Mouse (Mus musculus) ES-Bruce4 (cell line): ENCODE data around the gene Nrxn3. TPM values are rescaled to one million over a fixed set of nuclear protein-coding genes. Genes with fewer than 3 reads are reported as not detected.

Experiments used
- H3K27ac ChIP-seq: 2 replicates; pipeline ENCODE4 v1.5.1; 2012; ENCODE audit warnings: low read length, inconsistent platforms; ENCODE audit not compliant: insufficient read depth
- H3K27me3 ChIP-seq: 2 replicates; pipeline ENCODE4 v1.6.1; 2012; ENCODE audit warnings: mild to moderate bottlenecking, low read length, inconsistent platforms; ENCODE audit not compliant: control insufficient read depth, poor library complexity, insufficient read depth, severe bottlenecking
- H3K36me3 ChIP-seq: 2 replicates; pipeline ENCODE4 v1.6.1; 2012; ENCODE audit warnings: inconsistent platforms, mild to moderate bottlenecking, low read length, moderate library complexity; ENCODE audit not compliant: control insufficient read depth, poor library complexity, insufficient read depth, severe bottlenecking
- H3K4me1 ChIP-seq: one replicate; pipeline ENCODE4 v1.8.1; 2011; ENCODE audit warnings: low read length; ENCODE audit not compliant: control insufficient read depth, insufficient read depth
- H3K4me3 ChIP-seq: 2 replicates; pipeline ENCODE4 v1.5.1; 2011; ENCODE audit warnings: low read depth, mild to moderate bottlenecking, low read length
- H3K9ac ChIP-seq: 2 replicates; pipeline ENCODE4 v1.6.1; 2012; ENCODE audit warnings: low read depth, mild to moderate bottlenecking, inconsistent platforms; ENCODE audit not compliant: poor library complexity, severe bottlenecking
- H3K9me3 ChIP-seq: replicated peaks from 2 replicates; pipeline ENCODE4 v1.6.1; 2012; ENCODE audit warnings: mild to moderate bottlenecking, low read length, inconsistent platforms; ENCODE audit not compliant: control insufficient read depth, poor library complexity, insufficient read depth, severe bottlenecking
- CTCF ChIP-seq: IDR thresholded peaks from one replicate; pipeline ENCODE4 v1.8.1; 2011; ENCODE audit warnings: low read depth, low read length
- EP300 ChIP-seq: IDR thresholded peaks from 2 replicates; pipeline ENCODE4 v1.6.1; 2011; ENCODE audit warnings: low read depth, low read length; ENCODE audit not compliant: insufficient read depth
- POLR2A ChIP-seq: IDR thresholded peaks from one replicate; pipeline ENCODE4 v1.8.1; 2011; ENCODE audit warnings: low read length; ENCODE audit not compliant: insufficient read depth
- polyA plus RNA-seq: library from polyadenylated mRNA; stranded (reverse); fragments of >200 nt; gene quantifications from 2 replicates; pipeline ENCODE4 v1.2.4, GENCODE M21; 2011; ENCODE audit warnings: low read depth; ENCODE audit not compliant: missing spikeins, insufficient read depth, insufficient read length

The Nrxn3 gene
- polyA plus RNA-seq, 1 experiment, result not detected

DNA sequence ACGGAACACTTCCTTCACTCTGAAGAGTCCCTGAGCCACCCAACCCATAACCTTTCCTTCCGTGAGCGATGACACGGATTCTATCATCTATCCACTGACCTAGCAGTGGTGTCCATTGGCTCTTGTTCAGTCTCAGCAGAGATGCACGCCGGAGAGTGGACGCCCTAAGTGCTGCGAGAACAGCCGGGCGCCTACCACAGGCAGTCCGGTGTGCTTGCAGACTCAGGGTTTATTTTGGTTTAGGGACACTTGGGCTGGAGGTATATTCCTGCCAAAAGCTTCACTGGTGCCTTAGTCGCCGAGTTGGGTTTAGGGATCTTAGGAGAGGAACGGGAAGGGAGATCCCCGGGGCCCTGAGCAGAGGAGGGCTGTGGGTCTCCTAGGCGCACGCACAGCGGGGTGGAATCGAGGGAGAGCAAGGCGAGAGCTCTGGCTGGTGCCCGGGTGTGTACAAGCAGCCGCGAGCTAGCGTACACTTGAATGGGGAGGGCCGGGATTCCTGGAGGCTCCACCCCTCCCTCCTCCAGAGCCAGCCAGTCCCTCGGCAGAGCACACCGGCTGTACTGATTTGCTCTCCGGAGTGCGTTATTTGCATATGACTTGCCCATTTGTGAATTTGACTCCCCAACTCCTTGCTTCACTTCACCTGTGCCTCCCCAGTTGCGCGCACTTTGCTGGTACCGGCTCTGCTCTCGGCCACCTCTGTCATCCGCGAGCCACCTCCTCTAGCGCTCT, 1089.3 kb downstream of the Nrxn3 start:
- H3K4me1 ChIP-seq, result no peaks in the 10 kb centered on the region
- H3K36me3 ChIP-seq, result no peaks in the 10 kb centered on the region
- peak overlapping the region; percentile 90 for H3K4me3 ChIP-seq
- peak overlapping the region; percentile 38; the same call in 1 of the 2 replicates for H3K9ac ChIP-seq
- TF ChIP-seq POLR2A, result no peak
- no peak for TF ChIP-seq CTCF
- TF ChIP-seq EP300, result no peak
- H3K27ac ChIP-seq, result no peak overlapping the region
- peaks cover 2% of the 10 kb centered on the region; the same call in 1 of the 2 replicates for H3K27me3 ChIP-seq
- H3K9me3 ChIP-seq, result no peaks in the 10 kb centered on the region

DNA sequence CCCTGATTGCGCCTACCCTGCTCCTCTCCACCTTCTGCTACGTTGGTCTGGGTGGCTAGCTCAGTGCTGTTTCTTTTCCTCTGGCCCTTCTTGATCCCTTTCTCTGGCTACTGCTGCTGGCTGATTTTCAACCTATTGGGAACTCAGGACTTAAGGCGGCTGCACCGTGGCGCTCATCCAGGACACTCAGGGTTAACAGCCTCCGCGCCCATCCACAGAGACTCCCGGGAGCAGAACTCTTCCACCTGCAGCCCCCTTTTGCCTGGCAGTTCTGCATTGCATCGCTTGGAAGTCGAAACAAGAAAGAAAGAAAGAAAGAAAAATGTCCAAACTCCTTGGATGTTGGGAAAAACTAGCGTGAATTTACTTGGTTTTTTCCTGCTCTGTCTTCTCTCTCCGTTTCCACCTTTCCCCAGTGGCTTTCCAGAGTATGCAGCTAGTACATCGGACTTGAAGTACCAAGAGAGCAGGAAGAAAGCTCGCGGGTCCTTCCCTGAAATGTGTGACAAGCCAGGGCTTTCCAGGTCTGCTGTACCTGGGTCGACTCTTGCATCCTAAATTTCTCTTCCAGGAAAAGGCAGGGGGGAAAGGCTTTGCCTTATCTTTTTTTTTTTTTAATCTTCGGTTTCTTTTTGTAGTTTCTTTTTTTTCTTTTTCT, 1090.0 kb downstream of the Nrxn3 start:
- H3K36me3 ChIP-seq, result no peaks in the 10 kb centered on the region
- H3K4me1 ChIP-seq, result no peaks in the 10 kb centered on the region
- no peak overlapping the region for H3K27ac ChIP-seq
- no peak overlapping the region for H3K9ac ChIP-seq
- peaks cover 2% of the 10 kb centered on the region; the same call in 1 of the 2 replicates for H3K27me3 ChIP-seq
- peak overlapping the region; percentile 90 for H3K4me3 ChIP-seq
- TF ChIP-seq POLR2A (no peak), CTCF (no peak), EP300 (no peak)
- H3K9me3 ChIP-seq, result no peaks in the 10 kb centered on the region

DNA sequence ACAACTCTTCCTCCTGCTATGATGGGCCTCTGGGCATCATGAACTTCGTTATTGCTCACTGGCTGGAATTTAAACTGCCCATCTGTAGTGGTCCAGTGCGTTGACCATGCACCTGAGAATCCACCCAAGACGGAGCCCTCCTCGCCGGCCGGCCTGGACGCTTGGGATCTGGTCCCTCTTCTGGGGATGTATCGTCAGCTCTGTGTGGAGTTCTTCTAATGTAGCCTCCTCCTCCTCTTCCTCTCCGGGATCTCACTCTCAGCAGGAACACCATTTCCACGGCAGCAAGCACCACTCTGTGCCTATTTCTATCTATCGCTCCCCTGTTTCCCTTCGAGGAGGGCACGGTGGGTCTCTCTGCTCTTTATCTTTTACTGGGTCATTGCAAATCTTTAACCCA, 1090.6 kb downstream of the Nrxn3 start:
- Histone ChIP-seq H3K4me1 (no peaks in the 10 kb centered on the region), H3K9ac (no peak overlapping the region), H3K36me3 (no peaks in the 10 kb centered on the region), H3K9me3 (no peaks in the 10 kb centered on the region), H3K4me3 (no peak overlapping the region), H3K27me3 (peaks cover 3% of the 10 kb centered on the region), H3K27ac (no peak overlapping the region)
- TF ChIP-seq POLR2A (no peak), CTCF (no peak), EP300 (no peak)

DNA sequence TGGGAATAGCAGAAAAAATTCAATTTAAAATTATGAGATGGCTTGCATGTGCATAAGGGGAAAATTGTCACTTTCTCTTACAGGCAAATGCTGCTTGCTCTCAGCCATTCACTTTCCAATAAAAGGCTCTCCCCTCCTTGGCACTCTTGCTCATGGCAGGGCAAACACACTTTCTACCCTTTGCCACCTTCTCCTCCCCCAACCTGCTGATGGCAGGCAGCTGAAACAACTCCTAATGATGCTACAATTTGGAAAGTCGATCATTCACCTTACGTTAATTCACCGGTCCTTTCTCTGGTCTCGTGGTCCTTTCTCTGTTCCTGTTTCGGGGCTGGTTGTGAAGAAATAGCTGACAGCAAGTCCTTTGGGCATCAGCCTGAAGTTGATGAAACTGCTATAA, 1091.0 kb downstream of the Nrxn3 start:
- H3K4me1 ChIP-seq, result no peaks in the 10 kb centered on the region
- no peak overlapping the region for H3K4me3 ChIP-seq
- H3K9me3 ChIP-seq, result no peaks in the 10 kb centered on the region
- H3K9ac ChIP-seq, result no peak overlapping the region
- H3K27ac ChIP-seq, result no peak overlapping the region
- H3K36me3 ChIP-seq, result no peaks in the 10 kb centered on the region
- H3K27me3 ChIP-seq, result peaks cover 3% of the 10 kb centered on the region
- TF ChIP-seq POLR2A (no peak), EP300 (no peak), CTCF (no peak)

DNA sequence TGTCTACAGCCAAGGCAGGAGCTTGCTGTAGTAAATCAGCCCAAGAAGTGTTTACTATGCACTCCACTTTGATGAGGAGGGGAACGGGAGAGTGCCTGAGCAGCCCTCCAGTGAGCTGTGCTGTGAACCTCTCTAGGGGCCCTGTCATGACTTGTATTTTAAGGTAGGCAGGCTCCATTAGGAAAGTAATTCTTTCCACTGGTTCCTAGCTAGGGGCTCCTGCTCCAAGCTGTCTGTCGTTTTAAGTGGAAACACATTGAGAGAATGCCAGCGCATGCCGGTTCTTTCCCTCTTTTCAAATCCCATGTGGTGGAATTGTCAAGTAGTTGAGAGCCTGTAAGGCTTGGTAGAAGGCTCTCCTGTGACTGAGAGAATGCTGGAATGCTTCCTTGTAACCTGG, 1091.9 kb downstream of the Nrxn3 start:
- H3K4me3 ChIP-seq, result no peak overlapping the region
- H3K27ac ChIP-seq, result no peak overlapping the region
- no peaks in the 10 kb centered on the region for H3K9me3 ChIP-seq
- no peaks in the 10 kb centered on the region for H3K36me3 ChIP-seq
- no peak for TF ChIP-seq POLR2A
- no peak for TF ChIP-seq CTCF
- TF ChIP-seq EP300, result no peak
- H3K27me3 ChIP-seq, result peaks cover 3% of the 10 kb centered on the region
- no peak overlapping the region for H3K9ac ChIP-seq
- no peaks in the 10 kb centered on the region for H3K4me1 ChIP-seq

DNA sequence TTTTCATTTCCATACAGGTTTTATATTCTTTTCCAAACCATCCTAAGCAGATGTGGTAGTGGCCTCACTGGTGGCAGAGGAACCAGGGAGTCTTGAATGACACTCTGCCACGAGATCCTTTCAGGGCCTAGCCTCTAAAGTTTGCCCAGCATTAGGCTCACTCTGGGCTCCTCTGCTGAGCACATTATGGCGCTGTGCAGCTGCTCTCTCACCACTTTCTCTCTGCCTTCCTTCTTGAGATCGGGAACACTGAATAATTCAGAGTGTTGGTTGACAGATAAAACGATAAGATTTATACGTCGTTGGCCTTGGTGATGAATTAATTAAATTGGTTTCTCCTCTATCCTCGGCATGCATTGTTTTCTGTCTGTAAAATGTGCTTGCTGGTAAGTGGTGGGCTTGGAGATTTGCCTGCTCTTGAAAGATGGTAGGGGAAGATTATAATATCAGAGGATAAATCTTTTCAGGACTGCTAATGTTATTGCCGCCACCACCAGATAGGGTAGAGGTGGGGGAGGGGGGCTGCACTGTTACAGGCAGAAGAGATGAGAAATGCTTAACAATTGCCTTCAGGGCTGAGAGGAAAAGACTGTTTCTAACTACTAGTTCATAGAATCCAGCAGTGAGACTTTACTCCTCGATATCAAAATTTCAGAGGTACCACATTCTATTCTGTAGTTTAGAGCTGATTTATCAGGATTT, 1094.5 kb downstream of the Nrxn3 start:
- Histone ChIP-seq H3K4me1 (no peaks in the 10 kb centered on the region), H3K27me3 (peaks cover 3% of the 10 kb centered on the region), H3K9ac (no peak overlapping the region), H3K9me3 (no peaks in the 10 kb centered on the region), H3K27ac (no peak overlapping the region), H3K4me3 (no peak overlapping the region), H3K36me3 (no peaks in the 10 kb centered on the region)
- TF ChIP-seq CTCF (no peak), POLR2A (no peak), EP300 (no peak)
